Mouse (Mus musculus) layer of hippocampus, postnatal 14 days (tissue): ENCODE measurements around the gene Dmtf1. TPM values are rescaled to one million over a fixed set of nuclear protein-coding genes. Genes with fewer than 3 reads are reported as not detected.

Experiments
- DNase-seq, 2 experiments: peaks; one replicate each; pipeline ENCODE4 v3.0.0; 2021 to 2022; ENCODE audit warnings: low spot score in 2 of 2, mixed read lengths in 1 of 2
- total RNA-seq, 2 experiments: library from RNA; stranded (reverse); gene quantifications; 2 replicates each; pipeline ENCODE4 v1.2.3; 2021

Gene Dmtf1
- total RNA-seq, 2 experiments from 2014 or later: 49.9 to 53.1 TPM

DNA sequence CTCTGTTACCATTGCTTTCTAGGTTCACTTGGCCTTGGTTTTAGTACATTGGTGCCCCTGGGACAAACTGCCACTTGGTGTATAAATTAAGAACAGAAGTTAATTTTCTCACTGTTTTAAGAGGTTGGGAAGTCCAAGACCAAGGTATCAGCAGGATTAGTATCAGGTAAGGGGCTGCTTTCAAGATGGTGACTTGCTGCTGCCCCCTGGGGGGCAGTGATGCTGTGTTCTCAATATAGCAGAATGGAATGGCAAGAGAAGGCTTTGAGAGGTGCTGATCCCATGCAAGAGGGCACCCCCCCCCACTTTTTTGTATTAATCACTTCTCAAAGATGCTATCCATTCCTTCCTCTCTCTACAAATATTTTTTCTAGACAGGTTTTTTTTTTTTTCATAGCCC, 52.0 kb downstream of the Dmtf1 start:
- DNase-seq: no peak

DNA sequence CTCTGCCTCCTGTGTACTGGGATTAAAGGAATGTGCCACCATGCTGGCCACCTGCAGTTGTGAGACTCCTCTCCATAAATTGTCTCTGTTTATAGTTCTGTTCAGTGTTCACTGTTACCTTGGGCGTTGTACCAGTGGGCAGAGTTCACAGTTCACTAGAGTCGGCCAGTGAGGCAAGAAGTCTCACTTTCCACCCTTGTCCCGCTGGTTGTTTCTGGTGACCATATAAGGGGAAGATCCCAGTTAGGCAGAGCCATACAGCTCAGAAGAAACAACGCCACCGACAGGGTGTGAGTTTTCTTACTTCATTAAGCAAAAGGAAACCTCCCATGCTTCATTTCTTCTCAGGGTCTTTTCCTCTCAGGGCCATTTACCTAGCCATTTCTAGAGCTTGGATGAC, 53.1 kb downstream of the Dmtf1 start:
- DNase-seq: no peak

DNA sequence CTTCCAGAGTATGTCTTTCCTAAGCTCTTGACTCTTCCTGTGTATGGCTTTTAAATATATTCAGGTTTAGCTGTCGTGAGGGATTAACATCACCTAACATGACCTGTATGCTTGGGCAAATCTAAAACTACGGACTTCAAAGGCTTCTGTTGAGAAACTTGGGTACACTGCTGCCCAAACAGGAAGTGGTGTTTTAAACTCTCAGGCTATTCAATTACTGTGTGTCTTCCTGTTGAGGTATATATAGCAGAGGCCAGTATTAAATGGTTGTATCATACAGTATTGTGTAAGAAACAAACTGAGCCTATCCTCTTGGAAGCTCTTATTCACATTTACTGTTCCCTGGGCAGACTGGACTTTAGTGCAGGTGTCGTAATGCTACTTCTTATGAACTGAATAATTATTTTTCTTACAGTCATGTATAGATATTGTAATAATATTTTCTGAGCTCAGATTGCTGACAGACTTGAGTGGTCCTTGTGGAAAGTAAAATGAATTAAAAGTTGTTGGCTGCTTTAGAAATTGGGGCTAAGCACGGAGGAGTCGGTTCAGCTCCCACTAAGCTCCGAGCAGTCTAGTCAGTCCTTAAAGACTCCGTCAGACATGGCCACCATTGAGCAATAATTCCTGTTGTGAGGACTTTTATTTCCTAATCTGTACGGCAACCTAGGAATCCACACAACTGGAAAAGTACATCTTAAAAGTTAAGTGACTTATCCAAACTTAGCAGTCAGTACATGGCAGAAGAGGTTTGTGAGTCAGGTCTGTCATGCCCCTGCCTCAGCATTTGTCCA, 54.1 kb downstream of the Dmtf1 start:
- DNase-seq: no peak

DNA sequence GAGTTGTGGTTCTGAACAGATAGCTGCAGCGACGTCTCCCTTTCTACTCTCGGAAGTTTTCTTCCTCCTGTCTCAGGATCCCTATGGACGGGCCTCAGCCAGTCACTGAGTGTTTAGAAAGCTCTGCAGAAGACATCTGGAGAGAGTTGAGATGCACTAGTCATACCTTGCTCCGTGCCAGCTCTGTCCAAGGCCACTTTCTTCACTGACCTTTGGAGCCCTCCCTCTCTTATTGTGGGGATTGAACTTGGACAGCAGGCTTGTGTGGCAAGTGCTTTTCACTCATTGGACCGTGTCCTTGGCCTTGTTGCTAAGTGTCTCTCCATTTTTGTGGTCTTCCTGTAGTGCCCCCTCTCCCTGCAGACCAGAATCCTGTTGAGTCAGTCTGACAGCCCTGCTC, 54.8 kb downstream of the Dmtf1 start:
- DNase-seq: no peak

DNA sequence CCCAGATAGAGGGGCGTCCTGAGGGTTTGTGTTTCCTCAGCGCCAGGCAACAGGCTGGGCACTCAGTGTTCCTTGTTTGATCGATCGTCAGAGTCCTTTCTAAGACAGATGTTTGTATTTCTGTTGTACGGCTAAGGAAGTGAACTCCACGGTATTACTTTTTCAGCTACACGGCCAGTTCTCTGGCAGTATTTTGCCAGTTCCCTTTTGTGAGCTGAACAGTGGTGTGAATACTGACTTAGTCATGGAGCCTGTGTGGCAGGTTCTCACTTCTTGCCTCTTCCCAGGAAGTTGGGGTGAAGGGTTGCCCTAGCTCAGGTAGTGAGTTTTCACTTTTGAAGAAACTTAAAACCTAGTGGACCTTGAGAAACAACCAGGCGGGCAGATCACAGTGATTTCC, 57.6 kb downstream of the Dmtf1 start:
- DNase-seq: no peak

DNA sequence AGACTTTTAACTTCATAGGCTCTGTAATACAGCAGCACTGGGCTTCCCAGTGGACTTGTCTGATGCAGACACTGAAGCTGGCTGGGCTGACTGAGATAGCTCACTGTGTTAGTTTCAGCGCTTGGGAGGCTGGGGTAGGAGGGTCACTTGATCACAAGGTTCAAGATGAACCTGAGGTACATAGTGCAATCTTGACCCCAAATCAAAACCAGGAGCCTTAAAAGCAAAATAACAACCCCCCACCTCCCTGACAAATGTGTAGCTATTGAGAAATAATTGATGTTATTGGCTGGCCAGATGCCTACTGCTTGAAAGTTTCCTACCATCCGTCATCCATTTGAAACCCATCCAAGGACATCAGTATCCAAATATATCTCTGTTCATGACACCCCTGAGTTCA, 58.9 kb downstream of the Dmtf1 start:
- DNase-seq: no peak

DNA sequence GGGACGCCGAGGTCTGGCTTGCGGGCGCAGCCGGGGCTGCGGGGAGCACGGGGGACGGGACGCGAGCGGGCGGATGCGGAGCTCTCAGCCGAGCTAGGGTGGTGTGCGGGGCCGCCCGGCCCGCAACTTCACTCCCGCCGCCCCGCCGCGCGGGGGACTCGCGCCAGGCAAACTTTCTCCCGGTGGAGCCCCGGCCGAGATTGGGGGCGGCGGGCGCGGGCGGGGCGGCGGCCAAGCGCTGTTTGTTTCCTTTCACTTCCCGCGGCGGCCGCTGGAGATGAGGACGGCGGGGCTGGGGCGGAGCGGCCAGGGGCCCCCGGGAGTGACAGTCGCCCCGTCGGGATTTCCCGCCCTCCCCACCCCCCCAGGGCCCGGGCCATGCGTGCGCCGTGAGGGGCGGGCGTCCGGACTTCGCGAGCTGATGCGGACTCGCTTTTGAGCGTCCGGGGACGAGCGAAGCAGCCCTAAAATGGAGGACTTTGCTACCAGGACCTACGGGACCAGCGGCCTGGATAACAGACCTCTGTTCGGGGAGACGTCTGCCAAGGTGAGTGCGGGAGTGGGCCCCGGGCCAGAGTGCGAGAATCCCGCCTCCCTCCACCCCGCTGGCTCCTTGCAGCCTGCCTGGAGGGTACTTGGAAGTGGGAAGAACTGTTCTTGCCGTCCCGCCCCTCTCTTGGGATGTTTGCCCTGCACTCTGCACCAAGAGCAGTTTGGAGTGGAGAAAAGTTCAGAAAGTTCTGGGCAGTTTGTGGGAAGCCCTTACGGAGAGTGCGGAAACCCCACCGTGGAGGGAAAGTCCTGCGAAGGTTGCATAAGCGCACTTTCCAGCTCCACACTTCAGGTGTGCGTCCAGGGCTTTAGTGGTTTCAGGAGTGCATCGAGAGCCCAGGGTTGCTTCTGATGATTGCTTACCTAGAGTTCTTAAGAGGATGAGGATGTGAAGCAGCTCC, 60.5 kb downstream of the Dmtf1 start:
- DNase-seq: peak in 1 of 2 experiments; percentile 18

DNA sequence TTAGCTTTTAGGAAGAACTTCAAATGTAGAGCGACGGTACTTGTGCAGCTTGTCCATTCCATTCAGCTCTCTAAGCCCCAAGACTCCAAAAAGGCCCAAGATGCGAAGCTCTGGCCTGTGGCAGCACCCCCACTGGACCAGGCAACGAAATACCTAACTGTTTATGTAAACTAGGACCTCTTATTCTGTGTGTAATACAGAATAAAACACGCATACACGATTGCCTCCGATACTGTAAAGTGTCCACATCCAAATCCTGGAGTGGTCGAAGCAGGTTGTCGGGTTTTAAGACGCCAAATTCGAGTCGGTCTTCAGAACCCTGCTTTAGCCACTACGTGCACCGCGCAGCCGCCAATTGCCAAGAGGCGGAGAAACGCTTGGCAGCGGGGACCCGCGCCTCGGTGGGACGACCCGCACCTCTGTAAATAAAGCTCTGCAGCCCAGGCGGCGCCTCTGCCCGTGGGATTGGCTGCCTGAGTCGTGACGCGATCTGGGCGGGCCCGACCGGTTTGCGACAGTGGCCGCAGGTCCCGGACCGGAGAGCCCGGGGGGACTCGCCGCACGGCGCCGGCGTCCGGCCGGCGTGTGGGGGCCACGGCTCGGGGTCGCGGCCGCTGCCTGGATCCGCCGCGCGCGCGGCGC, 61.2 kb downstream of the Dmtf1 start, which contains the start of gene Tmem243:
Gene Tmem243 (plus strand): TSS at position 462 of the 642 bp plus-strand sequence.
- peak; percentile 78 to 91 for DNase-seq

DNA sequence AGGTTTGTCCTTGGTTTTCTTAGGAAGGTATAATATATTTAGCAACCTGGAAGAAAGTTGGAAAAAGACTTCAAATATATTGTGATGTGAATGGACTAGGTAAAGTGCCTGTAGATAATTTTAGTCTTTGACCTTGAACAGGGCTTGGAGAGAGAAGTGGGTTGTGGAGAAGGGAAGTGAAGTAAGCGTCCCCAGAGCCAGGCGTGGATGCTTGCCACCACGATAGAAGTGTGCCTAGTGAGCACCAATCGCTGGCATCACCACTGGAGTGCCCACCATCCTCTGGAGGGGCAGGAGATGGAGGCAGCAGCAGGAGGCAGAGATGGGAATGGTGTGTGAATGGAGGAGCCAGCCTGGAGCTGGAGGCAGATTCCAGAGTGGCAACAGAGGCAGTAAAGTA, 68.1 kb downstream of the Dmtf1 start:
- DNase-seq: no peak

DNA sequence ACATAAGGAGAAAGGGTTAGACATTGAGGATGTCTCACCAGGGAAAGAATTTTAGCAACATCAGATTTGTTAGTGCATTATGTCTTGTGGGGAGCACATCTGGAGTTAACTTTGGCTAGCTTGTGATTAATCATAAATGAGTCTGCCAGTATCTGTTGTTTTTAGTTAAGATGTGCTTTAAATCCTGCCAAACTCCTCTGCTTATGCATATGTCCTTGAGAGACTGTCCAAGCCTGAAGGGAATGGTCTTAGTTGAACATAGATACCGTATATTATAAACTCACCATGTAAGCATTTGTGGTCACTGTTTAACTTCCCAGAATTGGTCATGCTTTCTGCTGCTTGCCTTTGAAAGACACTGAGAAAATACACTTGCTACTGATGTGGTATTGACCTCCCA, 68.9 kb downstream of the Dmtf1 start:
- DNase-seq: no peak

DNA sequence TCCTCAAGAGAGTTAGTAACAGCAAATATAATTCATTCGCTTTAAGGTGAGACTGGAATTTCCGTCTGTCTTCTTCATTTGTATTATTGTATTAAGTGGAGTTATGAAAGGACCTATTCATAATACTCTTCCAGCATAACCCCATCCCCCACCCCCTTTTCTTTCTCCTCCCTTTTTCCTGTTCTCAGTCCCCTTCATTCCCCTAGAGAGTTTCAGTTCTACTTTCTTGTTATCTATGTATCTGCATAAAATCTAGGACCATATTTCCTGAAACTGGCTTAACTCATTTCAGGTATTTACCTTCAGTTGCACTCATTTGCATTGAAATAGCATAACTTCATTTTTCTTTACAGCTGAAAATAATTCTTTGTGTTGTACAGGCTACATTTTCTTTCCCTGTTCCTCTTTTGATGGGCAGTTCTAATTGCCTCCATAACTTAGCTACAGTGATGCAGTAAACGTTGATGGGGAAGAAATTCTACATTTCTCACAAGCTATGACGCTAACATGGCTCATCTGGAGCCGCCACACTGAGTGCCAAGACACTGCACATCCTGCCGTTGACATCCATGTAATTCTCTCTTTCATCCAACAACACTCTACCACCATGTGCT, 71.0 kb downstream of the Dmtf1 start:
- DNase-seq: no peak

DNA sequence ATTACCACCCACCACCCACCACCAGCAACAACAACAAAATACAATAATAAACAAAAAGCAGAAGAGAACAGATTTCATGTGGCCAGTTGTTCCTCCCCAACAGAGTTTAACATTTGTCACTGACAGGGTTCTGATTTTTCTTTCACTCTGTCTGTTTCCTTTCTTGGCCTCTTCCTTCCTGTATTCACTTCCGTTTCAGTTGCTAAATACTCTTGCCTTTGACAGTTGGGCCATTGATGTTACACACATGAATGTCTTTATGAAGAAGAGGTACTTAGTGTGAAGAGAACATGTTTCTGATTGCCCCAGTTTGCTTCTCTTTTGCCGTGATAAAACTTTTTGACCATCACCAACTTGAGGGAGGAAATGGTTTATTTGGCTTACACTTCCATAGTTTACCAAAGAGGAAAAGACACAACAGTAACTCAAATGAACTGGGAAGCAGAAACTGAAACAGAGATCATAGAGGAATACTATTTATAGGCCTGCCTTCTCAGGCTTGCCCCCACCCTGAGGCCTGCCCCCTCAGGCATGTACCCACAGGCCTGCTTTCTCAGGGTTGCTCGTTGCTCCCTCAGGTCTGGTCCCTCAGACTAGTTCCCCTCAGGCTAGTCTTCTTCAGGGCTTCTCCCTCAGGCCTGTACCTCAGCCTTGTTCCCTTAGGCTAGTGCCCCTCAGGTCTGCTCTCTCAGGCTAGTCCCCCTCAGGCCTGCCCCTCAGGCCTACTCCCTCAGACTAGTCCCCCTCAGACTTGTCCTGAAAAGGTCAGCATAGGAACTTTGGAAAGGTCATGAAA, 74.5 kb downstream of the Dmtf1 start:
- no peak for DNase-seq

DNA sequence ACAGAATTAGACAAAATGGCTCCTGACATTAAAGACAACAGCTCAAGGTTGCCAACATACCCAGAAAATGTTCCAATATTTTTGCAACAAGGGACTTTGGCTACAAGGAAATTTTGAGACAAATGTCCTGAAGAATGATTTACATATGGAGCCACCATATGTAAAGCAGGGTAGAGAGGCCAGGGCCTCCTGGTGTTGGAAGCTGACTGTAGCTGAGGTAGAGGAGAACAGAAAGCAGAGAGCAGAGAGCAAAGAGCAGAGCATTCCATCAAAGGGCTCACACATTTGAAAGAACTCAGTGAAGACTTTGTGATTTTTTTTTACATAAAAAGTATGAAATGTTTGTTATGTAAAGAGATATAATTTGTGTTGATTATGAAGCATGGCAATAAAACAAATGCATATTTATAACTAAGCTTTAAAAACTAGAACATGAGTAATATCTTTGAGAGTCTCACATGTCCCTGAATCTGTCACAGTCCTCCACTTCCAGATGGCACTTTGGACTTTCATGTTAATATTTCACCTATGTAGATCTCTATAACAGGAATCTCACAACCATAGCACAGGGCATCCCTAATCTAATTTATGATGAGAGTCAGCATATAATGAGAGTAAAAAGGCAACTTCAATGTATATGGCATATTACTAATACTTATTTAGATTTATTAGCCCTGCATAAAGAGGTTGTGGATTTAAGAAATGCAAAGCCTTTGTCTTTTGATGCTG, 81.6 kb downstream of the Dmtf1 start:
- DNase-seq: no peak

DNA sequence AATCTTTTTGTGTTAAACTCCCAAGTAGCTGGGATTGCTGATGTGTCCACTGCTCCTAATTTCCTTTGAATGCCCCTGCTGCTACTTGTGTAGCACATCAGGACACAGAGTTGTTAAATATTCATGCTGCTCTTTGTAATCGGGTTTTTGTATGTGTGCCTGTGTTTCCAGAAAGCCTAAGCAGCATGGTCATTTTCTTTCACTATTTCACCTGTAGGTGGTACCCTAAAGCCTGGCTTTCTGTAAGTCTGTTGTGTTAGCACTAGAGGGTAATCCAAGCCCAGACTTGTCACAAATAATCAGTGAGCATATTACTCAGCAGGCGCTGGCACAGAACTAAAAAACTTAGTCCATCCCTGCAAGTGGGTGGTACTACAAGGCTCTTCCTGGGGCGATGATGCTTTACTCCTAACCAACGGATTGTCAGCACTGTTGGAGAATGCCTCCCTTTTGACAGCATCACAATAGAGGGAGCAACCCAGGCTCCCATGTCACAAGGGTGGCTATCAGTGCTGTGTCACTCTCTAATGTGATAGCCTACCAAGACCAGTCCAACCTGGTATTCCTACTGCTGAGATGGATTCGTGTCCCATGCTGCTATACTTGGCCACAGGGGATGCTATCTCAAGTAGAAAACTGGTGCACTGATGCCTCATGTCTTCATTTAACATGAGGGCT, 88.3 kb downstream of the Dmtf1 start:
- DNase-seq: peak in 1 of 2 experiments; percentile 28

DNA sequence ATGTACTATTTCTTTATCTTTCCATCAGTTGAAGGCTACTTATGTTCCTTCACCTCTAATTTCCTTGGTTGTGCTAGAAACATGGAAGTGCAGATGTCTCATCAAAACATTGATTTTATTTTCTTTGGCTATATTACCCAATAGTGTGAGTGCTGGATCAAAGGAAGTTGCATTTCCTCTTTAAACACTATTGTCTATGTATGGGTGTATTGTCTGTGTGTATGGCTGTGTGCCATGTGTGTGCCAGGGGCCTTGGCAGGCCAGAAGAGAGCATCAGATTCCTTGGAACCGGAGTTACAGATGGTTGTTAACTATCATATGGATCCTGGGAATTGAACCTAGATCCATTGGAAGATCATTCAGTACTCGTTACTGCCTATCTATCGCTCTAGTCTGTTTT, 90.2 kb downstream of the Dmtf1 start:
- DNase-seq: no peak

DNA sequence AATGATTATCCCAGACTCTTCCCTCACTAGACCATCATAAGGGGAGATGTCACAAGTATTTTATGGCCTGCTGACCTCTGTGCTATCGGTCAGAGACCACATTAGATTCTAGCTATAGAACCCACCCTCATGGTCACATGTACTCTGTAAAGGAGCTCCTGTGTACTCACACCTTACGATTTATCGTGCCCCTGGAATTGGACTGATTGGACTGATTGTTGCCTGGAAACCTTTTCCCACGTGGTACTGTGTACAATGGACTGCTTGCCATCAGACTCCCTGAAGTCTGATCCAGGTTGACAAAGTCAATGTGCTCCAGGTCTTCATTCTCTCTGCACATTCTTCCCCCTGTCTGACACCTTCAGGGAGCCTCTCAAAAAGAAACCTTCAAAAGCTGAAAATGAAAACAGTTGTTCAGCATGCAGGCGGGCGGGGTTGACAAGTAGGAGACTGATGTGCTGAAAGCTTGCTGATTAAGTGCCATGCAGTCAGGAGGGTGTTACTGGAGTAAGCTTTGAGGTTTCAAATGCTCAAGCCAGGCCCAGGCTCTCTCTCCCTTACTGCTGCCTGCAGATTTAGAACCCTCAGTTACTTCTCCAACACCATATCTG, 91.9 kb downstream of the Dmtf1 start:
- no peak for DNase-seq

DNA sequence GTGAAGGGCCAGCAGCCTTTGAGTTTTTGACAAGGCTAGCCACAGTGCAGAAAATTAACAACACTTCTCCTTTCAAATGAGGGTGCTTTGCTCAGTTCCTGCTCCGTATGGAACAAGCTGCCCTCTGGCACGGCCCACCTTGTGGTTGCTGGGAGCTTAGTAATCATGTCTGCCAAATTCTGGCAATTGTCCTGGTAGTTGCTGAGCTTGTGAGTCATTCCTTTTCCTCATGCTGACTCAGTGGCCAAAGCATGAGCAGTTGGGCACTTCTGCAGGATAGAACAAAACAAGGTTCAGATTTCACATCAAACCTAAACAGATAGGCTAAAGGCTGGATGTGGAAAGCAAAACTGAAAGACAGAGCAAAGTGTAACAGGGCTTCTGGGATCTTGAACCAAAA, 92.7 kb downstream of the Dmtf1 start:
- peak; percentile 32 to 70 for DNase-seq
